Mouse (Mus musculus) stomach, embryonic 15.5 days (tissue): ENCODE data around the gene Trex1. TPM values are rescaled to one million over a fixed set of nuclear protein-coding genes. Genes with fewer than 3 reads are reported as not detected.
A peak's percentile ranks its signal among the peaks of the same experiment; 100 is the strongest.

Experiments used
- ATAC-seq: fragments of 200-750 bp; cut with Nextera tagmentation; 2 replicates; pipeline ENCODE4 v1.8.0; 2017; ENCODE audit warnings: low read depth, moderate number of reproducible peaks, moderate TSS enrichment; ENCODE audit not compliant: insufficient read depth, low FRiP score
- H3K27ac ChIP-seq: fragments of 300-500 bp; sonication (generic); 2 replicates; pipeline ENCODE4 v1.5.1; 2015; ENCODE audit warnings: mild to moderate bottlenecking, inconsistent platforms
- H3K27me3 ChIP-seq: fragments of 300-500 bp; sonication (generic); replicated peaks from 2 replicates; pipeline ENCODE4 v1.6.1; 2015; ENCODE audit warnings: inconsistent platforms
- H3K36me3 ChIP-seq: fragments of 300-500 bp; sonication (generic); 2 replicates; pipeline ENCODE4 v1.6.1; 2015; ENCODE audit warnings: inconsistent platforms
- H3K4me1 ChIP-seq: fragments of 300-500 bp; sonication (generic); 2 replicates; pipeline ENCODE4 v1.6.1; 2015; ENCODE audit warnings: inconsistent platforms
- H3K4me2 ChIP-seq: fragments of 300-500 bp; sonication (generic); 2 replicates; pipeline ENCODE4 v1.6.1; 2015; ENCODE audit warnings: mild to moderate bottlenecking, inconsistent platforms
- H3K4me3 ChIP-seq: fragments of 300-500 bp; sonication (generic); replicated peaks from 2 replicates; pipeline ENCODE4 v1.5.1; 2015; ENCODE audit warnings: inconsistent platforms
- H3K9ac ChIP-seq: fragments of 300-500 bp; sonication (generic); 2 replicates; pipeline ENCODE4 v1.6.1; 2015; ENCODE audit warnings: inconsistent platforms
- H3K9me3 ChIP-seq: fragments of 300-500 bp; sonication (generic); 2 replicates; pipeline ENCODE4 v1.6.1; 2016; ENCODE audit warnings: inconsistent platforms
- WGBS: fragments of 180-500 bp; shearing (Covaris S2); methylation state at CpG from one replicate; pipeline ENCODE4 v1.1.7; 2015; 5-methylcytosine and 5-hydroxymethylcytosine counted together
- polyA plus RNA-seq: library from polyadenylated mRNA; unstranded; fragments of >200 nt; fragmentation: Nextera tagmentation; extraction: Ambion mirVana; gene quantifications from 2 replicates; pipeline ENCODE4 v1.2.1, GENCODE M21; 2015

Gene Trex1
- polyA plus RNA-seq, 1 experiment from 2014 or later = 14.4 TPM

DNA sequence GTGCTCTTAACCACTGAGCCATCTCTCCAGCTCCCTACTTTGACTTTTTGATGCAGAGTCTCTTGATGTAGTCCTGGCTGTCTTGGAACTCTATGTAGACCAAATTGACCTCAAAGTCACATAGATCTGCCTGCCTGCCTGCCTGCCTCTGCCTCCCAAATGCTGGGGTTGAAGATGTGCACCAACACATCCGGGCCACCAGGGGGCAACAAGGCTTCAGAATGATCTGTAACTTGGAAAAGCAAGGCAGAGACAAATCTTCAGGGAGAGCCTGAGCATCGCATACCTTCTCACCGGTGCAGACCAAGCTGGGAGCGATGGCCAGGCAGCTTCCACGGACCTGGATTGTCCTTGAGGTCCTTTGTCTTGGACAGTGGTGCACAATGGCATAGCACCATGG lies 13.2 kb downstream of the Trex1 start:
- Histone ChIP-seq H3K27me3 (no peaks in the 10 kb centered on the region), H3K36me3 (peaks cover 6% of the 10 kb centered on the region; the same call in 1 of the 2 replicates), H3K4me3 (no peak overlapping the region), H3K9ac (no peak overlapping the region), H3K4me1 (no peaks in the 10 kb centered on the region), H3K27ac (no peak overlapping the region), H3K4me2 (no peak overlapping the region), H3K9me3 (no peaks in the 10 kb centered on the region)
- 43% methylated on average over 5 of the region's 5 CpGs for WGBS
- no peak for ATAC-seq

DNA sequence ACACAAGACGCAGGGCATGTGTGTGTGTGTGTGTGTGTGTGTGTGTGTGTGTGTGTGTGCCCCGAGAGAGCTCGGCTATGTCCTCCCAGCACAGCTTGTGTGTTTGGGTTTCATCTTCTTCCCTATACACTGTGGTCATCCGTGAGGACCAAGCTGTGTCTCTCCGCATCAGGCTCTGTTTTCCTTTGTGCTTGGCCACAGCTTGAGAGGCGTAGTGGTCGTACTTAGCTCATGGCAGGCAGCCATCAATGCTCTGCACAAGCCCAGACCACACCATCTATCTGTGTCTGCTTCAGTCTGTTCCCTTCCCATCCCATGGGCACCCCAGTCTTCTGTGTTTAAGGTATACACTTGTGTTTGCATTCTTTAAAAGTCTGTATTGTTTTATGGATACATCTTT lies 18.2 kb downstream of the Trex1 start:
- WGBS = 53% methylated on average over 7 of the region's 7 CpGs
- H3K36me3 ChIP-seq = no peaks in the 10 kb centered on the region
- H3K9ac ChIP-seq = no peak overlapping the region
- H3K27ac ChIP-seq = peak overlapping the region; percentile 51; the same call in 1 of the 2 replicates
- H3K4me1 ChIP-seq = peaks cover 27% of the 10 kb centered on the region
- H3K4me2 ChIP-seq = peak overlapping the region; percentile 78
- H3K4me3 ChIP-seq = no peak overlapping the region
- no peak for ATAC-seq
- H3K9me3 ChIP-seq = no peaks in the 10 kb centered on the region
- H3K27me3 ChIP-seq = no peaks in the 10 kb centered on the region

GRCm38 (mm10) chr9:109040906-109041305 lies 18.6 kb downstream of the Trex1 start:
- ATAC-seq = peak; percentile 84
- Histone ChIP-seq H3K4me3 (no peak overlapping the region), H3K27ac (peak overlapping the region; percentile 67; the same call in 1 of the 2 replicates), H3K4me1 (peaks cover 27% of the 10 kb centered on the region), H3K4me2 (peak overlapping the region; percentile 78), H3K9me3 (no peaks in the 10 kb centered on the region), H3K9ac (no peak overlapping the region), H3K36me3 (no peaks in the 10 kb centered on the region), H3K27me3 (no peaks in the 10 kb centered on the region)
- WGBS = 53% methylated on average over 6 of the region's 6 CpGs

DNA sequence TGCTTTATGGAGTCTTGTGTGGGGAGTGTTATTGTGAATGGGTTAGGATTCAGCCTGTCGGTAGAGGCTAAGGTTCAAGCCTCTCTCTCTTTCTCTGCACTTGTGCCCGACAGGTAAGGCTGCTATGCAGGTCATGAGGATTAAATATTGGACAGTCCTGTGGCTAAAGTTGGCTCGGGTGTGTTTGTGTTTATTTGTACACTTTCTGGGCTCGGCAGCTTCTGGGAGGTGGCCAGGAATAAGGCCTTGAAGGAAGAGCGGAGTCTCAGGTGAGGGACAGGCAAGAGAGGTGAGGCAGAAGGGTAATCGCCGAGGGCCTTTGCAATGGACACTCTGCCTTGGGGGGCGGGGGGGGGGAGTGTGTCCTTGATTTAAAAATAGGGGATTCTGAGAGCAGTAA lies 19.3 kb downstream of the Trex1 start:
- no peak overlapping the region for H3K9ac ChIP-seq

GRCm38 (mm10) chr9:109039681-109040080 lies 19.9 kb downstream of the Trex1 start:
- Histone ChIP-seq H3K27me3 (no peaks in the 10 kb centered on the region), H3K4me2 (peak overlapping the region; percentile 78), H3K36me3 (no peaks in the 10 kb centered on the region), H3K4me3 (peak overlapping the region; percentile 75; the same call in 1 of the 2 replicates), H3K9ac (no peak overlapping the region), H3K9me3 (no peaks in the 10 kb centered on the region), H3K4me1 (peaks cover 27% of the 10 kb centered on the region), H3K27ac (peak overlapping the region; percentile 11; the same call in 1 of the 2 replicates)
- ATAC-seq = no peak
- 83% methylated on average over 4 of the region's 4 CpGs for WGBS

More for the DNA sequence above, 19.3 kb downstream of the Trex1 start:
- WGBS = 68% methylated on average over 8 of the region's 8 CpGs
- peak overlapping the region; percentile 78 for H3K4me2 ChIP-seq
- H3K4me1 ChIP-seq = peaks cover 27% of the 10 kb centered on the region
- 0 out of 2 replicates have a peak overlapping the region, but pooled peaks have one; percentile 6 for H3K4me3 ChIP-seq
- H3K36me3 ChIP-seq = no peaks in the 10 kb centered on the region
- peak overlapping the region; percentile 67; the same call in 1 of the 2 replicates for H3K27ac ChIP-seq
- no peaks in the 10 kb centered on the region for H3K9me3 ChIP-seq
- no peaks in the 10 kb centered on the region for H3K27me3 ChIP-seq
- ATAC-seq = no peak

GRCm38 (mm10) chr9:109038901-109039364 lies 20.6 kb downstream of the Trex1 start:
- 16% methylated on average over 8 of the region's 8 CpGs for WGBS
- H3K4me1 ChIP-seq = peaks cover 27% of the 10 kb centered on the region
- H3K27ac ChIP-seq = peak overlapping the region; percentile 86
- no peaks in the 10 kb centered on the region for H3K36me3 ChIP-seq
- peak; percentile 37; the same call in 1 of the 2 replicates for ATAC-seq
- H3K4me3 ChIP-seq = peak overlapping the region; percentile 75
- peak overlapping the region; percentile 80 for H3K9ac ChIP-seq
- peak overlapping the region; percentile 78 for H3K4me2 ChIP-seq
- H3K27me3 ChIP-seq = no peaks in the 10 kb centered on the region
- no peaks in the 10 kb centered on the region for H3K9me3 ChIP-seq

GRCm38 (mm10) chr9:109038086-109038895 lies 21.2 kb downstream of the Trex1 start, which contains the start of gene Shisa5:
Shisa5 (plus strand) TSS chr9:109038565.
- peak within 1 kb of the TSS; percentile 75 for H3K4me3 ChIP-seq
- no peaks in the 10 kb centered on the region for H3K9me3 ChIP-seq
- peaks cover 27% of the 10 kb centered on the region for H3K4me1 ChIP-seq
- H3K27me3 ChIP-seq = no peaks in the 10 kb centered on the region
- peak within 1 kb of the TSS; percentile 78 for H3K4me2 ChIP-seq
- H3K9ac ChIP-seq = peak within 1 kb of the TSS; percentile 80
- under 1% methylated on average over 29 of the region's 40 CpGs for WGBS
- peak; percentile 84 for ATAC-seq
- H3K27ac ChIP-seq = peak within 1 kb of the TSS; percentile 86
- no peaks in the 10 kb centered on the region for H3K36me3 ChIP-seq

GRCm38 (mm10) chr9:109032435-109032834 lies 27.1 kb downstream of the Trex1 start:
- H3K9ac ChIP-seq = no peak overlapping the region

GRCm38 (mm10) chr9:109031686-109032085 lies 27.8 kb downstream of the Trex1 start:
- Histone ChIP-seq H3K27me3 (no peaks in the 10 kb centered on the region), H3K9me3 (no peaks in the 10 kb centered on the region), H3K9ac (no peak overlapping the region), H3K4me2 (no peak overlapping the region), H3K4me1 (no peaks in the 10 kb centered on the region), H3K4me3 (no peak overlapping the region), H3K36me3 (no peaks in the 10 kb centered on the region), H3K27ac (no peak overlapping the region)
- ATAC-seq = no peak
- WGBS = 79% methylated on average over 8 of the region's 8 CpGs

More at GRCm38 (mm10) chr9:109032435-109032834, 27.1 kb downstream of the Trex1 start:
- Histone ChIP-seq H3K4me2 (no peak overlapping the region), H3K4me1 (no peaks in the 10 kb centered on the region), H3K36me3 (no peaks in the 10 kb centered on the region), H3K27ac (no peak overlapping the region), H3K27me3 (no peaks in the 10 kb centered on the region), H3K9me3 (no peaks in the 10 kb centered on the region), H3K4me3 (no peak overlapping the region)
- no peak for ATAC-seq
- WGBS = 78% methylated on average over 6 of the region's 6 CpGs

DNA sequence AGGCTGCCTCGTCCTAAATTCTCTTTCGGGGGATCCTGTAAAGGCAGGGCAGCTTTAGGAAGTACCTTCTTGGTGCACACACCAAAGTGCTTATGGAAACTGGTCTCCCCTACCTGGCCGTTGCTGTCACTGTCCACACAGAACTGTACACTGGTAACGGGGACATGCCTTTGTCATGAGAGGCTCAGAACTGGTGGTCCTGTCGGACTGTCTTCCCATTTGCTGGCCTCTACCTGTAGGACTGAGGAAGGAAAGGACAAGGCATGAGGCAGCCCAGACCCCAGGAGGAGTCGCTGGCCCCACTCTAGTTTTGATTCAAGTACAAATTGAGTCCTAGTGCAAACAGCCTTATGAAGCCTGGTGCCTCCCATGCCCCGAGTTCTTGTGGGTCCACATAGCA lies 28.5 kb downstream of the Trex1 start:
- WGBS = 90% methylated on average over 7 of the region's 7 CpGs
- Histone ChIP-seq H3K27me3 (no peaks in the 10 kb centered on the region), H3K4me2 (no peak overlapping the region), H3K36me3 (no peaks in the 10 kb centered on the region), H3K4me1 (no peaks in the 10 kb centered on the region), H3K27ac (no peak overlapping the region), H3K9ac (no peak overlapping the region), H3K4me3 (no peak overlapping the region), H3K9me3 (no peaks in the 10 kb centered on the region)
- ATAC-seq = no peak

GRCm38 (mm10) chr9:109030312-109030711 lies 29.2 kb downstream of the Trex1 start:
- no peaks in the 10 kb centered on the region for H3K4me1 ChIP-seq
- no peaks in the 10 kb centered on the region for H3K36me3 ChIP-seq
- H3K4me2 ChIP-seq = no peak overlapping the region
- ATAC-seq = no peak
- no peaks in the 10 kb centered on the region for H3K9me3 ChIP-seq
- H3K4me3 ChIP-seq = no peak overlapping the region
- 70% methylated on average over 3 of the region's 3 CpGs for WGBS
- no peak overlapping the region for H3K9ac ChIP-seq
- no peak overlapping the region for H3K27ac ChIP-seq
- no peaks in the 10 kb centered on the region for H3K27me3 ChIP-seq

GRCm38 (mm10) chr9:109028919-109029318 lies 30.6 kb downstream of the Trex1 start:
- Histone ChIP-seq H3K36me3 (no peaks in the 10 kb centered on the region), H3K4me3 (no peak overlapping the region), H3K9ac (no peak overlapping the region), H3K4me1 (no peaks in the 10 kb centered on the region), H3K27ac (no peak overlapping the region), H3K27me3 (no peaks in the 10 kb centered on the region), H3K4me2 (no peak overlapping the region), H3K9me3 (no peaks in the 10 kb centered on the region)
- WGBS = 69% methylated on average over 5 of the region's 5 CpGs
- ATAC-seq = no peak
